Mouse (Mus musculus) stomach, postnatal 0 days (tissue): ENCODE results near the gene Rxylt1.

Experiments
- CTCF ChIP-seq: IDR thresholded peaks from 2 replicates; pipeline ENCODE4 v1.5.1; 2016; ENCODE audit warnings: antibody characterized with exemption, low read depth, mild to moderate bottlenecking, moderate library complexity
- EP300 ChIP-seq: optimal IDR thresholded peaks from 2 replicates; pipeline ENCODE3; 2016; ENCODE audit warnings: antibody characterized with exemption

DNA sequence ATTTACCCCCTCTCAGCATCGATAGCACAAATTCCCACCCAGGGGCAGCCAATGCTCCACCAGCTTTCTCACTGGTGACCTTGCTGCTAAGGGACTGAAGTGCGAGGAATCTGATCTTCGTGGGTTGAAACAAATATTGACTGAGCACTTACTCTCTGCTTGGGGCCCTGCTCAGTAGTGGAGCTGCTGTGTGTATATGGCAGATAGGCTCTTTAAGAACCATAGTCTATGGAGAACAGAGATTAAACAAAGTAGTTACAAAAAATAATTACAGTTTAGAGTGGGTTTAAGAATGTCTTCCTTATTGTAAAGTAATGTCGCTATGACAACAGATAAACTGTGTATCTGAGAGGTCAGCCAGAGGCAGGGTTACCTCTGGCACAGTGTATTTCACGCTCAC is 66.8 kb downstream of the Rxylt1 start:
- no peak for TF ChIP-seq CTCF
- TF ChIP-seq EP300, result no peak
